Mouse (Mus musculus) CH12.LX (cell line): Measurements from ENCODE around the gene Polr2b. TPM values are rescaled to one million over a fixed set of nuclear protein-coding genes. Genes with fewer than 3 reads are reported as not detected.

ENCODE experiments used
- DNase-seq: peaks from one replicate; pipeline ENCODE4 v3.0.0-alpha.2; 2013; ENCODE audit errors: extremely low read depth
- H3K27ac ChIP-seq: 2 replicates; pipeline ENCODE4 v1.5.1; 2012; ENCODE audit warnings: low read depth, mild to moderate bottlenecking, control low read depth, moderate library complexity; ENCODE audit not compliant: insufficient read depth
- H3K27me3 ChIP-seq: replicated peaks from 2 replicates; pipeline ENCODE3; 2012; ENCODE audit warnings: inconsistent platforms
- H3K36me3 ChIP-seq, 2 experiments: replicated peaks in 1 of 2; 2 replicates each; pipeline versions ENCODE3 to v1.6.1; 2012; ENCODE audit warnings: inconsistent platforms in 1 of 2, low read length in 1 of 2, mild to moderate bottlenecking in 1 of 2, mixed read lengths in 1 of 2, moderate library complexity in 1 of 2; ENCODE audit not compliant: control insufficient read depth in 1 of 2, insufficient read depth in 1 of 2
- H3K4me1 ChIP-seq, 2 experiments: 2 replicates each; pipeline ENCODE4 v1.6.1; 2012; ENCODE audit warnings: inconsistent platforms in 1 of 2, moderate library complexity in 1 of 2; ENCODE audit not compliant: insufficient read depth in 2 of 2, control insufficient read depth in 1 of 2
- H3K4me2 ChIP-seq: 2 replicates; pipeline ENCODE4 v1.6.1; 2012; ENCODE audit warnings: low read depth, mild to moderate bottlenecking, control low read depth; ENCODE audit not compliant: poor library complexity, insufficient read depth, severe bottlenecking
- H3K4me3 ChIP-seq, 3 experiments: fragments of 150-350 bp in 1 of 3; sonication (generic) in 1 of 3; replicated peaks in 1 of 3; 2 replicates each; pipeline versions ENCODE3 to v1.5.1; 2011 to 2012; ENCODE audit warnings: low read depth in 2 of 3, low read length in 2 of 3, mild to moderate bottlenecking in 2 of 3, moderate library complexity in 2 of 3, control low read depth in 1 of 3, improper control_type of control experiment in 1 of 3, inconsistent platforms in 1 of 3, mixed read lengths in 1 of 3; ENCODE audit not compliant: poor library complexity in 1 of 3
- H3K79me2 ChIP-seq: replicated peaks from 2 replicates; pipeline ENCODE4 v1.6.1; 2012; ENCODE audit warnings: mild to moderate bottlenecking, moderate library complexity; ENCODE audit not compliant: control insufficient read depth, poor library complexity, insufficient read depth, severe bottlenecking; ENCODE audit errors: extremely low read depth
- H3K9ac ChIP-seq: 2 replicates; pipeline ENCODE4 v1.6.1; 2012; ENCODE audit warnings: low read depth, mild to moderate bottlenecking, control low read depth, moderate library complexity; ENCODE audit not compliant: insufficient read depth
- H3K9me3 ChIP-seq: replicated peaks from 2 replicates; pipeline ENCODE3; 2012; ENCODE audit warnings: low read length, inconsistent platforms, mixed read lengths
- CHD2 ChIP-seq: IDR thresholded peaks from 2 replicates; pipeline ENCODE4 v1.6.1; 2011; ENCODE audit warnings: low read length, improper control_type of control experiment
- CTCF ChIP-seq, 2 experiments: IDR thresholded peaks in 1 of 2; conservative IDR thresholded peaks in 1 of 2; 2 replicates each; pipeline ENCODE4 v1.5.1; 2011 to 2012; ENCODE audit warnings: low read depth in 2 of 2, low read length in 2 of 2, improper control_type of control experiment in 1 of 2, inconsistent platforms in 1 of 2, mild to moderate bottlenecking in 1 of 2, moderate library complexity in 1 of 2
- ETS1 ChIP-seq: conservative IDR thresholded peaks from 2 replicates; pipeline ENCODE4 v1.6.1; 2012; ENCODE audit warnings: low read depth, mild to moderate bottlenecking, inconsistent platforms, low read length, improper control_type of control experiment, moderate library complexity
- JUN ChIP-seq: IDR thresholded peaks from 2 replicates; pipeline ENCODE4 v1.6.1; 2011; ENCODE audit warnings: low read depth, mild to moderate bottlenecking, low read length, improper control_type of control experiment, moderate library complexity; ENCODE audit not compliant: insufficient read depth
- JUND ChIP-seq: conservative IDR thresholded peaks from 2 replicates; pipeline ENCODE4 v1.6.1; 2011; ENCODE audit warnings: low read depth, low read length, improper control_type of control experiment
- KAT2A ChIP-seq: IDR thresholded peaks from 2 replicates; pipeline ENCODE4 v1.6.1; 2012; ENCODE audit warnings: low read length, improper control_type of control experiment, inconsistent platforms; ENCODE audit not compliant: insufficient replicate concordance
- NRF1 ChIP-seq: IDR thresholded peaks from 2 replicates; pipeline ENCODE4 v1.6.1; 2014; ENCODE audit warnings: low read depth, mild to moderate bottlenecking, inconsistent platforms, low read length, improper control_type of control experiment, moderate library complexity
- POLR2AphosphoS2 ChIP-seq: IDR thresholded peaks from 2 replicates; pipeline ENCODE4 v1.6.1; 2011; ENCODE audit warnings: low read depth, low read length, improper control_type of control experiment
- SIN3A ChIP-seq: IDR thresholded peaks from 2 replicates; pipeline ENCODE4 v1.6.1; 2012; ENCODE audit warnings: low read length, improper control_type of control experiment, inconsistent platforms
- SMC3 ChIP-seq: IDR thresholded peaks from 2 replicates; pipeline ENCODE4 v1.6.1; 2011; ENCODE audit warnings: low read depth, low read length, improper control_type of control experiment
- TCF12 ChIP-seq: IDR thresholded peaks from 2 replicates; pipeline ENCODE4 v1.6.1; 2014; ENCODE audit warnings: low read depth, mild to moderate bottlenecking, inconsistent platforms, low read length, improper control_type of control experiment
- UBTF ChIP-seq: IDR thresholded peaks from 2 replicates; pipeline ENCODE4 v1.6.1; 2012; ENCODE audit warnings: low read depth, mild to moderate bottlenecking, inconsistent platforms, low read length, improper control_type of control experiment, moderate library complexity
- ZC3H11A ChIP-seq: IDR thresholded peaks from 2 replicates; pipeline ENCODE4 v1.6.1; 2012; ENCODE audit warnings: low read depth, mild to moderate bottlenecking, inconsistent platforms, low read length, improper control_type of control experiment
- ZKSCAN1 ChIP-seq: IDR thresholded peaks from 2 replicates; pipeline ENCODE4 v1.6.1; 2012; ENCODE audit warnings: low read depth, inconsistent platforms, low read length, improper control_type of control experiment, borderline replicate concordance
- ZNF384 ChIP-seq: IDR thresholded peaks from 2 replicates; pipeline ENCODE4 v1.6.1; 2012; ENCODE audit warnings: low read depth, low read length, improper control_type of control experiment, inconsistent platforms
- dilution Hi-C: fragments of 300-500 bp; cut with MboI; formaldehyde crosslinking; loops from 2 replicates; pipeline ENCODE4 v1.14.3; 2020; ENCODE audit warnings: low sequenced_read_pairs; ENCODE audit not compliant: extremely low pct_unique_long_range_greater_than_20kb, extremely low pct_ligation_motif_present
- in situ Hi-C: fragments of 300-500 bp; cut with MboI; formaldehyde crosslinking; loops from 3 replicates; pipeline ENCODE4 v1.14.3; 2019; ENCODE audit warnings: low sequenced_read_pairs, low pct_ligation_motif_present, low pct_unique_long_range_greater_than_20kb, mixed read lengths
- polyA plus RNA-seq: library from polyadenylated mRNA; unstranded; fragments of >175 nt; gene quantifications from 2 replicates; pipeline ENCODE4 v1.2.1, GENCODE M21; 2012; ENCODE audit warnings: low read depth; ENCODE audit not compliant: insufficient read length
- total RNA-seq, 2 experiments: library from RNA; depleted of rRNA; stranded (reverse); fragments of 300-350 nt in 1 of 2; fragments of >200 nt in 1 of 2; gene quantifications; 2 replicates each; pipeline ENCODE4 v1.2.3; 2012 to 2014

Polr2b gene
- total and polyA plus RNA-seq, 3 experiments, result 88.0 to 133 (median 119) TPM

- Histone ChIP-seq H3K4me1 (peaks cover 10 to 35% of the 10 kb centered on the region in 2 experiments), H3K36me3 (no peaks in the 10 kb centered on the region), H3K27ac (no peak overlapping the region), H3K79me2 (no peaks in the 10 kb centered on the region), H3K9me3 (no peaks in the 10 kb centered on the region), H3K9ac (no peak overlapping the region), H3K27me3 (no peaks in the 10 kb centered on the region), H3K4me2 (no peak overlapping the region), H3K4me3 (no peak overlapping the region)
- DNase-seq, result no peak
- dilution Hi-C loops, result no loop called here
- TF ChIP-seq ZNF384 (no peak), JUN (no peak), KAT2A (no peak), SIN3A (no peak), POLR2AphosphoS2 (no peak), TCF12 (no peak)
- in situ Hi-C loops, result loop anchor here (25.0 kb wide), 1 partner anchor 430 kb away; no protein-coding TSS in a partner anchor
Measured at GRCm38 (mm10) chr5:77357405-77358149, 47.6 kb downstream of the Polr2b start.

DNA sequence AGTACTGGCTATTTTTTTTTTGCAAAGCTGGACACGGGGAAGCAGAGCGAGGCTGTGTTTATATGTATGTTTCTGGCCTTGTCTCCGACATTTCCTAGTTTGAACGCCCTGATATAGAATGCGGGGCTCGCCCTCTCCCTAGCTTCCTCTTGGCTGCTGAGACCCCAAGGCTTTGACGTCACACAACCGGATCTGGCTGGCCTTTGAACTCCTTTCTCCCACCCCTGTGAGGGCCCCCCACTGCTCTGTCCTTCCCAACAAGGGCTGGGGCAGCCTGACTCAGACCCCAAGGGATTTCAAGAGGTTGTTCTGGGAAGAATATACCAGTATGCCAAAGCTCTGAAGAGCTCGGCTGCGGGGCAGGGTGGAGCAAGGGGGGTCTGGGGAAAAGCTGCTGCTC lies 48.4 kb downstream of the Polr2b start:
- dilution Hi-C loops, result no loop called here
- Histone ChIP-seq H3K4me2 (no peak overlapping the region), H3K27ac (no peak overlapping the region), H3K36me3 (no peaks in the 10 kb centered on the region), H3K27me3 (no peaks in the 10 kb centered on the region), H3K9me3 (no peaks in the 10 kb centered on the region), H3K4me3 (no peak overlapping the region), H3K4me1 (peaks cover 10 to 35% of the 10 kb centered on the region in 2 experiments), H3K9ac (no peak overlapping the region), H3K79me2 (no peaks in the 10 kb centered on the region)
- TF ChIP-seq TCF12, result no peak
- TF ChIP-seq CTCF (conservative IDR thresholded peaks at IDR 0.05 in 1 of 2, IDR thresholded peaks at IDR 0.05 in 1 of 2; ENCODE audit: low read depth in 2 of 2, low read length in 2 of 2), result no peak
- TF ChIP-seq SMC3, result no peak
- no peak for TF ChIP-seq POLR2AphosphoS2
- TF ChIP-seq JUND, result no peak
- no peak for TF ChIP-seq UBTF
- TF ChIP-seq ZC3H11A, result no peak
- no peak for TF ChIP-seq ETS1
- TF ChIP-seq ZKSCAN1, result no peak
- TF ChIP-seq NRF1, result no peak
- no peak for TF ChIP-seq CHD2
- in situ Hi-C loops, result loop anchor here (25.0 kb wide), 1 partner anchor 429 kb away; no protein-coding TSS in a partner anchor
- DNase-seq, result no peak
